27 mouse cellular contexts compared by ENCODE assay signal in genomic region chr5:110540947-110541346, GRCm38 (mm10). TPM values are rescaled to one million over a fixed set of nuclear protein-coding genes. Genes with fewer than 3 reads are reported as not detected.
DNase-seq lines count a peak whose midpoint lies in the region; ATAC-seq and TF ChIP-seq lines count a peak whose summit lies in the region.
"Had no signal": no experiment of that assay in that cellular context is flagged by ENCODE, and none has a peak within 500 bp of the region (broad histone marks: within the 10 kb centered on the region; RNA-seq: fewer than 3 reads in every experiment).

No protein-coding gene starts in this region.

- H3K36me3 ChIP-seq in hindbrain, postnatal 0 days (ENCODE audit: insufficient read depth, low read length) = no peaks in the 10 kb centered on the region
- no peaks in the 10 kb centered on the region for H3K36me3 ChIP-seq in hindbrain, embryonic 10.5 days
- H3K36me3 ChIP-seq: liver, embryonic 13.5 days; midbrain, embryonic 13.5 days; neural tube, embryonic 13.5 days had no signal

- intact Hi-C loops in gastrocnemius, adult 2 months (cut with DNase I) = no loop called here

- no peaks in the 10 kb centered on the region for H3K4me1 ChIP-seq in hindbrain, postnatal 0 days (ENCODE audit: insufficient read depth, low read length)
- peaks cover 23% of the 10 kb centered on the region for H3K4me1 ChIP-seq in hindbrain, embryonic 10.5 days (replicated peaks)

- H3K4me2 ChIP-seq in hindbrain, postnatal 0 days (ENCODE audit: low read depth, low read length) = no peak overlapping the region
- H3K4me2 ChIP-seq: heart, embryonic 11.5 days; liver, embryonic 13.5 days; midbrain, embryonic 13.5 days; neural tube, embryonic 13.5 days had no signal

- no peak overlapping the region for H3K9ac ChIP-seq in hindbrain, postnatal 0 days (replicated peaks; ENCODE audit: low read length)
- H3K9ac ChIP-seq: liver, embryonic 13.5 days; midbrain, embryonic 13.5 days; neural tube, embryonic 13.5 days had no signal

- WGBS in hindbrain, postnatal 0 days = 42% methylated on average over 2 of the region's 2 CpGs
- WGBS in hindbrain, embryonic 10.5 days = 67% methylated on average over 2 of the region's 2 CpGs

- no peaks in the 10 kb centered on the region; the same call in 1 of the 2 replicates for H3K27me3 ChIP-seq in hindbrain, postnatal 0 days (ENCODE audit: insufficient read depth, low read length)
- H3K27me3 ChIP-seq in hindbrain, embryonic 10.5 days (ENCODE audit: insufficient read depth, poor library complexity, severe bottlenecking) = peaks cover 55% of the 10 kb centered on the region

- no peaks in the 10 kb centered on the region for H3K9me3 ChIP-seq in hindbrain, postnatal 0 days (ENCODE audit: low read length)
- H3K9me3 ChIP-seq in hindbrain, embryonic 10.5 days = no peaks in the 10 kb centered on the region
- H3K9me3 ChIP-seq: liver, embryonic 13.5 days; midbrain, embryonic 13.5 days; neural tube, embryonic 13.5 days had no signal

- peak; percentile 47 for DNase-seq in adrenal gland, adult 2 months
- DNase-seq in adrenal gland, postnatal 4 days (ENCODE audit: low spot score in 2 of 2) = no peak
- DNase-seq in hindbrain, postnatal 0 days (ENCODE audit: low spot score) = peak; percentile 9
- DNase-seq in hindbrain, embryonic 10.5 days (ENCODE audit: low spot score) = no peak
- peak; percentile 99 for DNase-seq in NIH3T3 (ENCODE audit: low read depth)
- DNase-seq in adrenal gland, postnatal 25 days = peak; percentile 30
- no peak for DNase-seq in neural tube, embryonic 10.5 days (ENCODE audit: extremely low spot score, low spot score)
- no peak for DNase-seq in gastrocnemius, adult 2 months
- DNase-seq: gastrocnemius, postnatal 14 days; heart, adult 11 months; kidney, adult 9 months; kidney, postnatal 25 days; liver, embryonic 13.5 days; lung, adult 2 months; lung, postnatal 14 days; thymus, adult 2 months; thymus, postnatal 4 days had no signal

- no peak for ATAC-seq in hindbrain, postnatal 0 days
- ATAC-seq: activated CD4-positive, CD25-positive, alpha-beta regulatory T cell, adult 4 months; forebrain, embryonic 16.5 days; hindbrain, embryonic 16.5 days; intestine, embryonic 16.5 days; midbrain, embryonic 13.5 days had no signal

- H3K27ac ChIP-seq in hindbrain, postnatal 0 days = no peak overlapping the region
- H3K27ac ChIP-seq in hindbrain, embryonic 10.5 days = no peak overlapping the region
- no peak overlapping the region for H3K27ac ChIP-seq in gastrocnemius, adult 2 months
- H3K27ac ChIP-seq: layer of hippocampus, adult 2 months; liver, embryonic 13.5 days; midbrain, embryonic 13.5 days; neural tube, embryonic 13.5 days had no signal

- no peak for TF ChIP-seq CTCF in hindbrain, postnatal 0 days (IDR thresholded peaks at IDR 0.05; ENCODE audit: low read depth)
- TF ChIP-seq CTCF in gastrocnemius, adult 2 months (IDR thresholded peaks at IDR 0.05) = no peak

- no peak overlapping the region for H3K4me3 ChIP-seq in hindbrain, postnatal 0 days (ENCODE audit: low read length)
- H3K4me3 ChIP-seq in hindbrain, embryonic 10.5 days = no peak overlapping the region
- H3K4me3 ChIP-seq in gastrocnemius, adult 2 months = no peak overlapping the region
- H3K4me3 ChIP-seq: layer of hippocampus, adult 2 months; liver, embryonic 13.5 days; midbrain, embryonic 13.5 days; neural tube, embryonic 13.5 days had no signal

RNA-seq across cellular contexts. Expression of gene Galnt9, which starts 3.2 kb away (rescaled TPM):
- under 1 TPM in 1 of 2 experiments, not detected in 1; 0.14 TPM for total RNA-seq in adrenal gland, adult 2 months (2021)
- 0.25 and 0.41 TPM in 2 replicates for polyA plus RNA-seq in adrenal gland, adult 2 months (2012; rRNA removed)
- total RNA-seq in adrenal gland, postnatal 4 days (2021) = under 1 TPM; 0.76 to 0.85 TPM
- total RNA-seq in hindbrain, postnatal 0 days (2014; rRNA removed) = 26.7 and 27.8 TPM in 2 replicates
- 16.4 and 19.8 TPM in 2 replicates for polyA plus RNA-seq in hindbrain, postnatal 0 days (2015; fragmentation: Nextera tagmentation; extraction: Ambion mirVana)
- polyA plus RNA-seq in hindbrain, embryonic 10.5 days (2016; fragmentation: Nextera tagmentation; extraction: Ambion mirVana) = 4.5 and 6.4 TPM in 2 replicates
- 0.09 and 0.33 TPM in 2 replicates for total RNA-seq in adrenal gland, postnatal 25 days (2021)
- total RNA-seq in gastrocnemius, adult 2 months (2021) = not detected
- total RNA-seq: gastrocnemius, postnatal 14 days; hematopoietic stem cell, adult 5-6 weeks had no signal
- polyA plus RNA-seq: heart, embryonic 11.5 days; heart, postnatal 0 days; liver, embryonic 13.5 days had no signal

Comparison
In these comparisons a context has a peak if more than half of its experiments do, and no peak if none do; other contexts are left out.
1. DNase-seq: peak in adrenal gland, adult 2 months (single experiment), hindbrain, postnatal 0 days (single experiment), NIH3T3 (single experiment) and adrenal gland, postnatal 25 days (single experiment); none in adrenal gland, postnatal 4 days (0 of 2), hindbrain, embryonic 10.5 days (single experiment), neural tube, embryonic 10.5 days (single experiment) and gastrocnemius, adult 2 months (single experiment).
2. RNA of gene Galnt9, which starts 3.2 kb away (total RNA-seq): 26.7 to 27.8 TPM in hindbrain, postnatal 0 days; 0.76 to 0.85 TPM in adrenal gland, postnatal 4 days, 0.14 TPM in adrenal gland, adult 2 months, 0.09 to 0.33 TPM in adrenal gland, postnatal 25 days and not detected in gastrocnemius, adult 2 months; every median in the first group is over 10 times any median in the second.